Mouse (Mus musculus) right cerebral cortex, postnatal 14 days (tissue): ENCODE results near the gene Iqgap3.

Experiments used
- DNase-seq: peaks from one replicate; pipeline ENCODE4 v3.0.0; 2022

Iqgap3 gene

GRCm38 (mm10) chr3:88097666-88098065 is 15.9 kb downstream of the Iqgap3 start:
- no peak for DNase-seq

GRCm38 (mm10) chr3:88100251-88100650 is 18.5 kb downstream of the Iqgap3 start:
- DNase-seq: peak; percentile 52

DNA sequence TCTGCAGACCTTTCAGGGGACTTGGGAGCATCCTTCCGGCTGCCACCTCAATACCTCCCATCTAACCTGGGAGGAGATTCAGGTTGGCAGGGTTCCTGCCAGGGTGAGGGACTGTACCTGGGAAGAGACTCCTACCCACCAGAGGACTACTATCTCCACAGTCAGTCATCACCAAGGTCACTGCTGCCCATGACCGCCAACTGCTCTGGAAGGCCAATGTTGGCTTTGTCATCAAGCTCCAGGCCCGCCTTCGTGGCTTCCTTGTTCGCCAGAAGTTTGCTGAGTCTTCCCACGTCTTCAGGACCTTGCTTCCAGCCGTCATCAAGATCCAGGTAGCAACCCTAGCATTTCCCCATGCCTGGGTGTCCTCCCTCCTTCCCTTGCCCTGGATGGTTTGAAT is 20.0 kb downstream of the Iqgap3 start:
- DNase-seq: no peak

GRCm38 (mm10) chr3:88102196-88102595 is 20.4 kb downstream of the Iqgap3 start:
- no peak for DNase-seq

DNA sequence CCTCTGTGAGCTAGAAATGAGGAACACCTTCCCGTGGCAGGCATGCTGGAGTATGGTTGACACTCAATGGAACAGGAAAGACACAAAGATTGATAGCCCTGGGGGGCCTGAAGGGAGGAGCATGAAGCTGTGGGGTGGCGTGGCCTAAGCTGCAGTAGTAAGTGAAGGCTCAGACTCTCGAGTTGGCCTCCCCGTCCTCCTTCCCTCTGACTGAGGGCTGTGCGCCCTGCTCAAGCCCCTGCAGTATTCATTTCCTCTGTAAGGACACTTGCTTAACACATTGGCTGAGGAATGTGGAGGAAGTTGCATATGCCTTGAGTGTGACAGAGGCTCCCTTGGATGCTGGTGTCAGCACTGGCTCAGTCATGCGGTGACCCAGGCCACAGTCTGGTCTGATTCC is 20.8 kb downstream of the Iqgap3 start:
- no peak for DNase-seq

GRCm38 (mm10) chr3:88106126-88106525 is 24.4 kb downstream of the Iqgap3 start:
- DNase-seq: no peak

- DNase-seq: no peak
Observed at GRCm38 (mm10) chr3:88109126-88109525, 27.4 kb downstream of the Iqgap3 start.

DNA sequence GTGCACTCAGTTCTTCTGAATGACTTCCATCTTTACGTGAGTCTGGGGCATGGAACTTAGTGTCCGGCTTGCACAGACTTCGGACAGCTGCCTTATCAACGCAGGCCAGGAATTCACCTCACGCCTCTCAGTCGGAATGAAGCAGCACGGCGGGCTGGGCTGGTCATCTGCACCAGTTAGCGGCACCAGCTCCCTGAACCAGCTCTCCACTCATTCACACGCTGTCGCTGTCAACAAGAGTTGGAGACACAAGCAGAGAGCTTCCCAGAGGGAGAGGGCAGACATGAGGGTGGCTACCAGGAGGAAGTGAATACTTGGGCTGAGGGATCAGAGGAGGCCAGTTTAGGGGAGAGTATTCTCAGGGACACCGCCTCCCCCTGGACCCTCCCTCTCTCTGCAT is 32.6 kb downstream of the Iqgap3 start:
- DNase-seq: no peak

GRCm38 (mm10) chr3:88120117-88120651 is 38.4 kb downstream of the Iqgap3 start:
- no peak for DNase-seq

DNA sequence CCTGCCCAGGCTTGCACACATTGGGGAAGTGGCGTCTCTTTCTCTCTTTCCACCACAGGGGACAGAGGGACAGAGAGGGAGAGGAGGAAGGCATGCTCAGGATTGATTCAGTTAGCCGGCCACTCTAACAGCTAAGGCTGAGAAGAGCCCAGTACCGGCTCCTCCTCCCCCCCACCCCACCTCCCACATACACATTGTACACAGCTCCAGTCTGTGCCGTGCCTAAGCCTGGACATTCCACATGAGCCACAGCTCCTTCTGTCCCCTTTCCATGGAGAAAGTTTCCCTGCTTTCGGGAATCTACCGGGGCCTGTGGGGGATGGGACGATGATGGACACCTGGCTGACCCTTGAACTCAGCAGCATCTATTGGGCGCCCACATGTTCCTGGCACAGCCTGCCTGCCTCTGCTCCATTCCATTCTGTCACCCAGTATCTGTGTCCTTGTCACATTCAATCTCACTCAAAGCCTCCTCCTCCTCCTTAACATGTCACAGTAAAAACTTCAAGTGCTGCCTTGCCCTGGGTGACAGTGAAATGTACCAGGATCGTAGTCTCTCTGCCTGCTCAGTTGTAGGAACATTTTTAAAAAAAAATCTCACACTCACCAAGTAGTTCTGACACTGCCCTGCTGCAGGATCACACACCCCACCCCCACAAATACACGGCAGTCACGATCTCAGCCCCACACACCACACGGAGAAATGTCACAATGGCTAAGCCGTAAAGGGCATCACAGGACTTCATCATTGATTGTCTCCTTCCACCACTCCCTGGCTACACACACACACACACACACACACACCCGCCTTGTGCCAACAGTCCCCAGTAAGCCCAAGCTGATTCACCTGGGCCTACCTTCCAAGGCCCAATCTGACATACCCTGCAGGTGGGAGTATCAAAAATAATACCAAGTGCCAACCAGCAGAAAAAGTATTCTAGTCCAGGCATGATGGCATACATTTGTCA is 39.7 kb downstream of the Iqgap3 start:
- DNase-seq: no peak

- no peak for DNase-seq
Observed at GRCm38 (mm10) chr3:88125195-88125594, 43.4 kb downstream of the Iqgap3 start.

- no peak for DNase-seq
Observed at GRCm38 (mm10) chr3:88126181-88126580, 44.4 kb downstream of the Iqgap3 start.

GRCm38 (mm10) chr3:88127636-88128035 is 45.9 kb downstream of the Iqgap3 start:
- no peak for DNase-seq

- DNase-seq: no peak
Observed at GRCm38 (mm10) chr3:88128056-88128455, 46.3 kb downstream of the Iqgap3 start.

DNA sequence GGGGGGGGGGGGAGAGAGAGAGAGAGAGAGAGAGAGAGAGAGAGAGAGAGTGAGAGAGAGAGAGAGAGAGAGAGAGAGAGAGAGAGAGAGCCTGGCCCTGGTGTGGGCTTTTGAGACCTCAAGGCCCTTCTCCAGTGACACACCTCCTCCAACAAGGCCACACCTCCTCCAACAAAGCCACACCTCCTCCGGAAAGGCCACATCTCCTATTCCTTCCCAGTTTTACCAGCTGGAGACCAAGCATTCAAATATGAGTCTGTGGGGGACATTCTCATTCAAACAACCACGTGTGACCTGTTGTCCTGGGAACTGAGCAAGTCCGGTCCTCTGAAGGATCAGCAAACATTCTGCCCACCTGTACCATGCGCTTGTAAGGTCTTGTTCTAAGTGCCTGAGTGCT is 47.2 kb downstream of the Iqgap3 start:
- DNase-seq: no peak

- no peak for DNase-seq
Observed at GRCm38 (mm10) chr3:88131071-88131470, 49.3 kb downstream of the Iqgap3 start.

DNA sequence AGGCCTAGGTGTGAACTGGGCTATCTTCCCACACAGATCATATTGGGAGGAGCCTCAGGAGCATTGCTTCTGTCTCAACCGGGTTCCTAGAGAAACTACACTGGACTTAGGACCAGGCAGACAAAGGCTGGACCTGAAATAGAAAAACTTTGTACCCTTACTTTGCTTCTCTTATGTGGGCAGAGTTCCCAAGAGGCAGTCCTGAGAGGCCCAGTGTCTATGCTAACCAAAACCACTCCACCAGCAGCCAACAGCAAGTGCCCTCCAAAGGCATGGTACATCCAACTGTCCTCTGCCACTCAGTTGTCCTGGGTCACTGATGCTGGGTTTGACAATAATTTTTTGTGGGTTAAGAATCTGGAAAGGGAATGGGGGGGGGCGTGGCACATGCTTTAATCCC is 50.7 kb downstream of the Iqgap3 start:
- DNase-seq: no peak

GRCm38 (mm10) chr3:88133187-88133771 is 51.5 kb downstream of the Iqgap3 start:
- no peak for DNase-seq

- DNase-seq: no peak
Observed at GRCm38 (mm10) chr3:88136346-88136745, 54.6 kb downstream of the Iqgap3 start.

DNA sequence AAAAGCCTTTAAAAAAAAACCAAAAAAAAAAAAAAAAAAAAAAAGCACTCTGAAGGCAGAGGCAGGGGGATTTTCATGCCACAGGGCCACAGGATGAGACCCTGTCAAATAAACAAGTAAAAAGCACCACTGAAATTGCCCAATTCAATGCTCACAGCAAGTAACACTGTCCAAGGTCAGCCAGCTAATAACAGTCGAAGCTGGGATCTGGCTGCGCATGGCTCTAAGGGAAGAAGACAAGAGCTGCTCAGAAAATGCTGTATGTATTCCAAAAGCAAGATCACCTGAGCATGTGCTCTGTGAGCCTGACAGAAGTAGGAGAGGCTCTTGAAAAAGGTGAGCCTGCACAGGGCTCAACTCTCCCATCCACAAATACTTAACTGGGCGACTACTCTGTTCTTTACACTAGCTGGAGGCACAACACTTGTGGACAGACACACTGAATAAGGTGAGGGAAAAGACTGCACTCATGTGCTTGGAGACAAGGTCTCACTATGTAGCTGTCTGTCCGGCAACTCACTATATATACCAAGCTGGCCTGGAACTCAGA is 55.2 kb downstream of the Iqgap3 start:
- DNase-seq: no peak

DNA sequence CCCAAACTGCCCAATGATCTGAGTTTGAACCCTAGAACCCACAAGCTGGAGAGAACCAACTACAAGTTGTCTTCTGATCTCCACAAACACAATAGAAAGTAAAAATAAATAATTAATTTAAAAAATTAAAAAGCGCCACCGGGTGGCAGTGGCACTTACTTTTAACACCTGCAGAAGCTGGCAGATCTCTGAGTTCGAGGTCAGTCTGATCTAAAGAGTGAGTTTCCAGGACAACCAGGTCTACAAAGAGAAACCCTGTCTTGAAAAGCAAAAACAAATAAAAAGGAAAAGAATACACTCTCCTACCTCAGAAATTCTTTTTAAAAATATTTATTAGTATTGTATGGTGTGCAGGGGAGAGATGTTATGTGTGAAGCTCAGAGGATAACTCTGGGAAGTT is 56.0 kb downstream of the Iqgap3 start:
- no peak for DNase-seq

DNA sequence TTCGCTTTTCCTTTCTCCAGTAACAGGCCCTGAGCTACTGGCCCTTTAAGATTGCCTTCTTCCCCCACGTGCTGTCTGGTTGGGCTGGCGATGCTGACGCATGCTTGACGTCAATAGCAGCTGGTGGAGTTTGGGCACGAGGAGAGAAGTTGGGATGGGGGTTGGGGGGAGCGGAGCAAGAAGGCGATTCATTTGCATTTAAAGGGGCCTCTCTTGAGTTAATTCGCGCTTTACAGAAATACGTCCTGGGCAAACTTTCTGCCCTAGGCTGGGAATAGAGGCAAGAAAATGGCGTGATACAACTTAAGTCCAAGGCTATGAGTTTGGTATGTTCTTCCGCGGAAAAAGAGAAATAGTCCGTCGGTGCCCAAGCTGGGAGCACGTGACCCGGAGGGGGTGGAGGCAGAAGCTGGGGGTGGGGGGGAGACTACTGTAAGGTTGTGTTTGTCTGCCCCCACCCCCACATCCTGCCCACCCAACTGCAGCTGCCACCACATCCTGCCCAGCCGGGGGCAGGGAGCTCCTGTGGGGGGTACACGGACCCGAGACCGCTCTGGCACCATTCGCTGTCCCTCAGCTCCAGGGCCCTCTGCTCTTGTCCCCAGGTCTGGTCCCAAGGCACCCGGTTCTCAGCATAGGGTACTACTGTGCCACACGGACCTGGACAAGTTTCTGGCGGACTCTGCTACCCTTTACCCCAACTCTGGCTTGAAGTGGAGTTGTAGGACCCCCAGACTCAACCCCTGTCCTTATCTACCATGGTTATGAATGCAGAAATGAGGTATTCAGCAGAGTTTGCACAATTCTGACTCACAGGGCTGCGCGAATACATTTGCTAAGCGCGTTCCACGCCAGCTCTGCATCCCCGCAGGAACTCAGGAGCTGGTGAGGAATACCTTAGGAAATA is 56.8 kb downstream of the Iqgap3 start:
- peak; percentile 93 for DNase-seq
